Mouse (Mus musculus) ovary, adult 18-20 months (tissue): Measurements from ENCODE around the gene Fcrla.

Experiments used
- DNase-seq: peaks from one replicate; pipeline ENCODE4 v3.0.0; 2022; ENCODE audit warnings: low spot score, mixed read lengths

Fcrla gene

GRCm38 (mm10) chr1:170929245-170929644, 1.9 kb upstream of the Fcrla start:
- no peak for DNase-seq

DNA sequence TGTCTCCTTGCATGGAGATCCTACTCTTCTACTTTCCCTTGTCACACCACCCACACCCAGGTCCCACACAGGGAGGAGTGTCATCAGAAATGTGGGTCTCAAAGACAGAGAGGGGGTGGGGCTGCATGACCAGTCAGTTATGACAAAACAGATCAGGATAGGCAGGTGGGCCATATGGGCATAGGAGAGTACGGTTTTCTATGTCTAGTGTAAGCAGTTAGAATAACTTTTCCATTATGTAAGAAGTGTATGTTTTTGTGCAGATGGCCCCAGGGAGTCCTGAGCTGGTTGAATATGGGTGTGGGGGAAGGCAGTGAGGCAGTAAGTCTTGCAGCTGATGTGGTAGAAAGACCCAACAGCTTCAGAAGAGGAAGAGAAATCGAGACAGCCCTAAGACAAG, 1.1 kb upstream of the Fcrla start:
- DNase-seq: no peak

GRCm38 (mm10) chr1:170926941-170927340, 442 bp downstream of the Fcrla start:
- peak; percentile 38 for DNase-seq

GRCm38 (mm10) chr1:170924485-170924884, 2.9 kb downstream of the Fcrla start:
- DNase-seq: no peak

- DNase-seq: no peak
These were observed 8.1 kb downstream of the Fcrla start for GRCm38 (mm10) chr1:170919308-170919707.

- no peak for DNase-seq
These were observed 11.7 kb downstream of the Fcrla start for GRCm38 (mm10) chr1:170915657-170916056.

GRCm38 (mm10) chr1:170912891-170913615, 14.3 kb downstream of the Fcrla start, which contains the start of gene Fcrlb:
TSS of gene Fcrlb (minus strand) at chr1:170912941.
- DNase-seq: no peak

DNA sequence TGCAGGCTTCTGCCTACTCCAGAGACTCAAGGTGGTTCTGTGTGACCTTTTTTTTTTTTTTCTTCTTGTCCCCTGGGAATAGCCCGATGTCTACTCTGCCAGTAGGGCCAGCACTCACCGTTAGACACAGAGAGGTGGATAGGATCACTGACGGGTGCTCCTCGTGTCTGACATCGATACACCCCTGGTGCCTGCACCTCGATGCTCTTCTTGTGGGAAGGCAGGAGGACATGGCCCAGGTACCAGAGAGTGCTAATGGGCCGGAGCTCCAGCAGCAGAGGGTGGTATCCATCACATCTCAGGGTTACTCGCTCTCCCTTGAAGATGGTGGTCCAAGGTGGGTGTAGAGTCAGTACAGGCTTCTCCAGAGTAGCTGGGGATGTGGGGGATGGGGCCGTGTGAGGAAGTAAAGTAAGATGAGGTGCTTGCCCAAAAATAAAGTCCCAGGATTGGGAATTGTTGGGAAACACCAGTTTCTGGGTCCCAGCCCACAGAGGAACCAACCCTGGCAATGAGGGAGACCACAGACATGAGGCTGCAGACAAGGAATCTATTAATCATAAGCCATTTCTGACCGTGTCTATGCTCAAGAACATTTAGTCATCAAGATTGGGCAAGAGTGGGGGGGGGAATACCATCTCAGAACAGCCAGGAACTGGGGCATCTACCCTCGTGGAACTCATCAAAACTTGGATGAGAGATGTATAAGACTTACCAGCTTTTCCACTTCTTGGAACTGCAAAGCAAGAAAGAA, 15.3 kb downstream of the Fcrla start:
- no peak for DNase-seq

DNA sequence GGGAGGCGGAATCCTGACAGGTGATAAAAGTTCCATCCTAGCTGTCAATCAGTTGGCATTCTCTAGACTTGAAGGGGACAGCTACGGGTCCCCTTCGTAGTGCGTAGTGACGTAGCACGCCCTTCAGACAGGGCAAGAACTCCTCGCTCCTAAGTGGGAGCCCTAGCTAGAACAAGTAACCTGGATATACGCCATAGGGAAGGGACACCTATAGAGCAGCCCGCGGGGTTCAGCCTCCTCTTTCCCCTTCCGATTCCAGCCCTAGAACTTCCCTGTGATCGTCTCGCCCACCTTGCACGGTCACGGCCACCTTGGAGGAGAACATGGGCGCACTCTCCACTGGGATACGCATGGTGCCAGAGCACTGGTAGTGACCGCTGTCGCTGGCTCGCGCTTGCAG, 19.0 kb downstream of the Fcrla start:
- DNase-seq: no peak

GRCm38 (mm10) chr1:170907456-170908191, 19.8 kb downstream of the Fcrla start:
- peak; percentile 26 for DNase-seq

DNA sequence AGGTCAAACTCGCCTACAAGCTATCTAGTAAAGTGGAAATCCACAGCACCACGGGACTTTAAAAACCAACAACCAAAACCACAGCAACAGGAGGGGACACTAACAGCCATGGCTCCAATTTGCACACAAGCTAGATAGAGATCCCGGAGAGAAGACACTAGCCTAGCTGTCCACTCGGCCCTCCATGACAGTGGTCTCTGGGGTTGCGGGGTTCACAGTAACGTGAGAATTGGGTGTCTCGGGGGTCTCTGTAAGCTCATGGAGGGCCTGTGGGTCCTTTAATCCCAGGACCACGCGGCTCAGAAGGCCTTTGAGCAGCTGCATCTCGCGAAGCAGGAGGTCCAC, 20.3 kb downstream of the Fcrla start:
- no peak for DNase-seq

DNA sequence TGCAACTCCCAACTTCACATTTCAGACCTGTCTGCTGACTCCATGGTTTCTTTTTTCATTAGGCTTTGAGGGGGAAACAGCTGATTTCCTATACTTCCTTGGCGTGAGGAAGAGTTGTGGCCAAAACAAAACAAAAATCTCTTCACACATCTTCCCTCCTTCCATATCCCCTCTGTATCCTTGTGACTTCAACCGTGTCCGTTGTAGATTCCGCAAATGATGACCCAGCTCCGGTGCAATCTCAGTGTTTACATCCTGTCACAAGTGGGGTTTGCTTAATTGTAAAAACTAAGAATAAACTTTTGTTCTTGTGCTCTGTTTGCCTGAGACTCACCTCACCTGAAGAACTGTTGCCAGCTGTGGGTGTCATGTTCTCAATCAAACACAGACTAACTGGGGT, 23.9 kb downstream of the Fcrla start:
- DNase-seq: no peak

- peak; percentile 69 for DNase-seq
These were observed 25.7 kb downstream of the Fcrla start for GRCm38 (mm10) chr1:170901536-170902238.

DNA sequence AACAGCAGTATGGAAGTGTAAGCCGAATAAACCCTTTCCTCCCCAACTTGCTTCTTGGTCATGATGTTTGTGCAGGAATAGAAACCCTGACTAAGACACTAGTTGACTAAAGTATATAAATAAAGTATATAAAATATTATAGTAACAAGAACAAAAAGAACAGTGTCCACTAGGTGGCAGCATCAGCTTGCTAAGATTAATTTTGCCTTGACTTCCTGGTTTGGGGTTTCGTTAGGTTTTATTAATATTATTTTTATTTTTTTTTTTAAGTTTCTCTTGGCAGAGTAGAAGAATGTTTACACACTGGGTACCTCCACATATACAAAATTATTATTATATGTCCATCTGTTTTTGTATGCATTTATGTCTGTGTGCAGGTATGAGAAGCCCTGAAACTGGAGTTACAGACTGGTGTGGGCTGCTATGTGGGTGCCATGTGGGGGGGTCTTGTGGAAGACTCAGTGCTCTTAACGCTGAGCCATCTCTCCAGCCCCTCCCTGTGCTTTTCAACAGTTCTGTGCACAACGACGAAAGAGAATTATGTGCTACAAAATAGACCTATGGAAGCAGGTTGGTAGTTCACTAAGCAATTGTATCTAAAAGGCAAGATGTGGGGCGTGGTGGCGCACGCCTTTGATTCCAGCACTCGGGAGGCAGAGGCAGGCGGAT, 26.4 kb downstream of the Fcrla start:
- no peak for DNase-seq

DNA sequence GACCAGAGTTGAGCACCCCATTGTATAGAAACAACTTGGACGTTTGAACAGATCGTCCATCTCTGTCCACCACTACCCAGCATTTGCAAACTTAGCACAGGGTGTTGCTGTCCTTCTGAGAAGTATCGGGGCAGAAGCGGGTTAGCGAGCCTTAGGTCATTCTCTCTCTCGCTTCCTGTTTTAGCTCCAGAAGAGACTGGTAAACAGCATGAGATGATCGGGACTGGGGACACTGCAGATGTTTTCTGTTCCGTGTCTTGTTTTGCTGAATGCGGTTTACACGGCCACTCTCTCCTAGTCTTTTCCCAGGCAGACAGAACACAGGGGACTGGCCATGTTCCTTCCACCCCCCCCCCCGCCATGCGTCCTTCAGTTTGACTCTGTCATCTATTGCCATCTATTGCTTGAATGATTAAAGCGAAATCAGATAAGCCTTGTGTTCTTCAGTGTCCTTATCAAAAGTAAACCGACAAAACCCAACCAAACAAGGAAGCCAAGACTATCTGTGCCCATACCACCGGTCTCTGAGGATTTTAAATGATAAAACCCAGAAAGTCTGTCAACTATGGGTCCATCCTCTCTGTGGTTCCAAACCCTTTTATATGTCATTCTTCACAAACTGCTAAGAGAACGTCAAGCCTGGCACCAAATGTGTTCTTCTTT, 28.8 kb downstream of the Fcrla start:
- DNase-seq: no peak

- DNase-seq: no peak
These were observed 30.6 kb downstream of the Fcrla start for GRCm38 (mm10) chr1:170896651-170897281.

GRCm38 (mm10) chr1:170894603-170895602, 32.5 kb downstream of the Fcrla start:
- no peak for DNase-seq

- no peak for DNase-seq
These were observed 35.1 kb downstream of the Fcrla start for GRCm38 (mm10) chr1:170892279-170892678.

- DNase-seq: no peak
These were observed 35.7 kb downstream of the Fcrla start for GRCm38 (mm10) chr1:170891646-170892045.
